Mouse (Mus musculus): Measurements from ENCODE around the gene Fndc3b. TPM values are rescaled to one million over a fixed set of nuclear protein-coding genes. Genes with fewer than 3 reads are reported as not detected.

The Fndc3b gene
- total and polyA plus RNA-seq, 3 experiments, result 0.03 to 0.05 (median 0.04) TPM

- TF ChIP-seq MAZ (IDR thresholded peaks at IDR 0.05; ENCODE audit: low read depth, low read length), result no peak
- no peak for TF ChIP-seq SMC3 (IDR thresholded peaks at IDR 0.05; ENCODE audit: low read depth, low read length)
Measured at GRCm38 (mm10) chr3:27469971-27470370, 241.1 kb downstream of the Fndc3b start (continued).

- no peaks in the 10 kb centered on the region for H3K27me3 ChIP-seq (replicated peaks)
- peaks cover 11 to 13% of the 10 kb centered on the region in 2 experiments for H3K4me1 ChIP-seq (ENCODE audit: control insufficient read depth in 1 of 2, insufficient read depth in 2 of 2)
- TF ChIP-seq SMC3 (IDR thresholded peaks at IDR 0.05; ENCODE audit: low read depth, low read length) (peak; percentile 20; the same call in 1 of the 2 replicates), MEF2A (IDR thresholded peaks at IDR 0.05; ENCODE audit: borderline replicate concordance, low read depth, low read length) (no peak), RAD21 (IDR thresholded peaks at IDR 0.05; ENCODE audit: low read depth, low read length) (peak; percentile 38), CTCF (conservative IDR thresholded peaks at IDR 0.05 in 1 of 2, IDR thresholded peaks at IDR 0.05 in 1 of 2; ENCODE audit: low read depth in 2 of 2, low read length in 2 of 2) (peak in 1 of 2 experiments; percentile 60; a peak in 2 of 4 replicates)
- no peaks in the 10 kb centered on the region for H3K9me3 ChIP-seq (replicated peaks; ENCODE audit: low read length)
- no peaks in the 10 kb centered on the region for H3K36me3 ChIP-seq (replicated peaks in 1 of 2; ENCODE audit: control insufficient read depth in 1 of 2, insufficient read depth in 1 of 2, low read length in 1 of 2)
- H3K4me2 ChIP-seq (ENCODE audit: insufficient read depth, low read depth, poor library complexity, severe bottlenecking), result no peak overlapping the region
- no peak overlapping the region for H3K9ac ChIP-seq (ENCODE audit: insufficient read depth, low read depth)
- dilution Hi-C loops (cut with MboI; ENCODE audit: extremely low pct_ligation_motif_present, extremely low pct_unique_long_range_greater_than_20kb, low sequenced_read_pairs) (no loop called here), in situ Hi-C loops (cut with MboI; ENCODE audit: low pct_ligation_motif_present, low pct_unique_long_range_greater_than_20kb, low sequenced_read_pairs) (loop anchor here (10.0 to 25.0 kb wide), 3 partner anchors 133 to 1277 kb away; no protein-coding TSS in a partner anchor)
- no peaks in the 10 kb centered on the region for H3K79me2 ChIP-seq (replicated peaks; ENCODE audit: control insufficient read depth, extremely low read depth, insufficient read depth, poor library complexity, severe bottlenecking)
- peak; percentile 35 for DNase-seq (ENCODE audit: extremely low read depth)
- no peak overlapping the region for H3K4me3 ChIP-seq (replicated peaks in 1 of 3; ENCODE audit: low read depth in 2 of 3, low read length in 2 of 3, poor library complexity in 1 of 3)
- H3K27ac ChIP-seq (ENCODE audit: insufficient read depth, low read depth), result no peak overlapping the region
Measured at GRCm38 (mm10) chr3:27467505-27468020, 243.5 kb downstream of the Fndc3b start.

DNA sequence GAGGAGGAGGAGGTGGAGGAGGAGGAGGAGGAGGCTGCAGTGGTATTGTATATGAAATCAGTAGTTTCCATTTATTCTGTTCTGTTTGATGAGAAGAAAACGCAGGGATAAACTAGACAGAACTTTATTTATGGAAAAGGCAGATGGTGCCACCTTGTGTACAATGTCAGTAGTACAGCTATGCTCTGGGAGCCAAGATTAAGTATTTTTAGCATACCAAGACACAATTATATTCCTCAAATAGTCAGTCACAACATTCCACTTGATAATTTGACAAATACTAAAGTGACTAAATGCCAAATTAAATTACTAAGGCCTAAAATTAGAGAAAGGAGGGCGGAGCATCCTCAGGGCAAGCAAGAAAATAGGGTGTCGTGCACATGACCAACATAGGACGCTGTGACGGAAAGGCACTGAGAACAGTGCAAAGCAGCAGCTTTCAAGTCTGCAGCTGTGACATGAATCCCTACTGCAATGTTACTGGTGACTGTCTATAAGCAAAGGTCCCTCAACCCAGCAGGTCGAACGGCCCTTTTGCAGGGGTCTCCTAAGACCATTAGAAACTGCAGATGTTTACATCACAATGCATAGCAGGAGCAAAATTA lies 244.7 kb downstream of the Fndc3b start:
- dilution Hi-C loops (cut with MboI; ENCODE audit: extremely low pct_ligation_motif_present, extremely low pct_unique_long_range_greater_than_20kb, low sequenced_read_pairs) (no loop called here), in situ Hi-C loops (cut with MboI; ENCODE audit: low pct_ligation_motif_present, low pct_unique_long_range_greater_than_20kb, low sequenced_read_pairs) (loop anchor here (10.0 to 25.0 kb wide), 3 partner anchors 132 to 1278 kb away; no protein-coding TSS in a partner anchor)
- peaks cover 17 to 20% of the 10 kb centered on the region in 2 experiments for H3K4me1 ChIP-seq (ENCODE audit: control insufficient read depth in 1 of 2, insufficient read depth in 2 of 2)
- no peaks in the 10 kb centered on the region for H3K36me3 ChIP-seq (replicated peaks in 1 of 2; ENCODE audit: control insufficient read depth in 1 of 2, insufficient read depth in 1 of 2, low read length in 1 of 2)
- H3K27ac ChIP-seq (ENCODE audit: insufficient read depth, low read depth), result no peak overlapping the region
- H3K27me3 ChIP-seq (replicated peaks), result no peaks in the 10 kb centered on the region
- TF ChIP-seq USF2 (conservative IDR thresholded peaks at IDR 0.05; ENCODE audit: low read depth, low read length) (no peak), POLR2A (IDR thresholded peaks at IDR 0.05; ENCODE audit: low read depth, low read length) (no peak), ZMIZ1 (IDR thresholded peaks at IDR 0.05; ENCODE audit: low read depth, low read length) (no peak), RAD21 (IDR thresholded peaks at IDR 0.05; ENCODE audit: low read depth, low read length) (peak; percentile 83), E2F4 (IDR thresholded peaks at IDR 0.05; ENCODE audit: insufficient replicate concordance, low read depth, low read length) (no peak), SMC3 (IDR thresholded peaks at IDR 0.05; ENCODE audit: low read depth, low read length) (peak; percentile 66), ZKSCAN1 (IDR thresholded peaks at IDR 0.05; ENCODE audit: borderline replicate concordance, low read depth, low read length) (no peak), BHLHE40 (IDR thresholded peaks at IDR 0.05; ENCODE audit: low read depth, low read length) (no peak), MEF2A (IDR thresholded peaks at IDR 0.05; ENCODE audit: borderline replicate concordance, low read depth, low read length) (0 out of 2 replicates have a peak, but pooled peaks have one; percentile 21), UBTF (IDR thresholded peaks at IDR 0.05; ENCODE audit: low read depth, low read length) (no peak), NELFE (IDR thresholded peaks at IDR 0.05; ENCODE audit: low read depth, low read length) (peak; percentile 33; the same call in 1 of the 2 replicates), MAZ (IDR thresholded peaks at IDR 0.05; ENCODE audit: low read depth, low read length) (no peak), EP300 (IDR thresholded peaks at IDR 0.05; ENCODE audit: low read length) (no peak), IRF4 (IDR thresholded peaks at IDR 0.05; ENCODE audit: low read depth, low read length) (no peak), MYC (IDR thresholded peaks at IDR 0.05; ENCODE audit: low read depth, low read length) (no peak), MXI1 (IDR thresholded peaks at IDR 0.05; ENCODE audit: low read depth, low read length) (no peak), JUND (conservative IDR thresholded peaks at IDR 0.05; ENCODE audit: low read depth, low read length) (0 out of 2 replicates have a peak, but pooled peaks have one; percentile 20), CTCF (conservative IDR thresholded peaks at IDR 0.05 in 1 of 2, IDR thresholded peaks at IDR 0.05 in 1 of 2; ENCODE audit: low read depth in 2 of 2, low read length in 2 of 2) (peak; percentile 65 to 80; a peak in 3 of 4 replicates), GABPA (IDR thresholded peaks at IDR 0.05; ENCODE audit: insufficient replicate concordance, low read depth, low read length) (no peak), ETS1 (conservative IDR thresholded peaks at IDR 0.05; ENCODE audit: low read depth, low read length) (no peak), TBP (conservative IDR thresholded peaks at IDR 0.05; ENCODE audit: low read depth, low read length) (no peak), CHD2 (IDR thresholded peaks at IDR 0.05; ENCODE audit: low read length) (no peak), POLR2AphosphoS2 (IDR thresholded peaks at IDR 0.05; ENCODE audit: low read depth, low read length) (no peak), ZNF384 (IDR thresholded peaks at IDR 0.05; ENCODE audit: low read depth, low read length) (peak; percentile 39; the same call in 1 of the 2 replicates)
- DNase-seq (ENCODE audit: extremely low read depth), result peak; percentile 49
- no peaks in the 10 kb centered on the region for H3K9me3 ChIP-seq (replicated peaks; ENCODE audit: low read length)
- H3K9ac ChIP-seq (ENCODE audit: insufficient read depth, low read depth), result no peak overlapping the region
- H3K79me2 ChIP-seq (replicated peaks; ENCODE audit: control insufficient read depth, extremely low read depth, insufficient read depth, poor library complexity, severe bottlenecking), result no peaks in the 10 kb centered on the region
- no peak overlapping the region for H3K4me3 ChIP-seq (replicated peaks in 1 of 3; ENCODE audit: low read depth in 2 of 3, low read length in 2 of 3, poor library complexity in 1 of 3)
- no peak overlapping the region for H3K4me2 ChIP-seq (ENCODE audit: insufficient read depth, low read depth, poor library complexity, severe bottlenecking)
